Mouse (Mus musculus): ENCODE data around the gene Ovol3.

- TF ChIP-seq CTCF (IDR thresholded peaks at IDR 0.05; ENCODE audit: low read depth, low read length) (peak; percentile 69), POLR2A (IDR thresholded peaks at IDR 0.05; ENCODE audit: extremely low read depth, insufficient read depth, low read length) (no peak)
Observed at GRCm38 (mm10) chr7:30205383-30205782, 30.1 kb downstream of the Ovol3 start.

All from liver, adult 2 months (tissue).